Comparison of ENCODE assay signal across 44 mouse cellular contexts in the genomic region with DNA sequence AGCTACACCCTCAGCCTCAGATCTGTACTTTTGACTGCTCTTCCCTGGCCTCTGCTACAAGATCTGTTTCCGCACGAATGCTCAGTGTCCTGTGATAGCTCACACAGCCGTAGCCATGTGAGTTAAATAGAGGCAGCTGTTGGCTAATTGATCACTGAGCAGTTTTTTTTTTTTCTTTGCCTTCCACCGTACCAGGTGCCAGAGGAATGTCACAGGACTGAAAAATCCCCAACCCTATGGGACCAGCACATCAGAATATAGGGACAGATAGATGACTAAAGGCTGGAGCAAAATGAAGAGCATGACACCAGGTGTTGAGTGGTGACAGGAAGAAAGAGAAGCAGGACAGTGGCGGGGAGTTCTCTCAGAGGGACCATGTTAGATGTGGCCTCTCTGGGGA. TPM values are rescaled to one million over a fixed set of nuclear protein-coding genes. Genes with fewer than 3 reads are reported as not detected.
"Had no signal": no experiment of that assay in that cellular context is flagged by ENCODE, and none has a peak within 500 bp of the region (broad histone marks: within the 10 kb centered on the region; RNA-seq: fewer than 3 reads in every experiment).

No protein-coding gene starts in this region.

- H3K4me3 ChIP-seq: limb, embryonic 10.5 days; limb, embryonic 12.5 days; limb, embryonic 13.5 days; limb, embryonic 15.5 days; liver, embryonic 12.5 days; liver, embryonic 13.5 days; liver, embryonic 15.5 days; lung, embryonic 15.5 days; megakaryocyte, embryonic 14.5 days; midbrain, embryonic 10.5 days; midbrain, embryonic 12.5 days; midbrain, embryonic 13.5 days; midbrain, embryonic 15.5 days; myocyte had no signal

- H3K4me2 ChIP-seq: limb, embryonic 12.5 days; limb, embryonic 13.5 days; limb, embryonic 15.5 days; liver, embryonic 11.5 days; liver, embryonic 12.5 days; liver, embryonic 13.5 days; liver, embryonic 15.5 days; lung, embryonic 14.5 days; lung, embryonic 15.5 days; midbrain, embryonic 11.5 days; midbrain, embryonic 12.5 days; midbrain, embryonic 13.5 days; midbrain, embryonic 15.5 days had no signal

- H3K27ac ChIP-seq: limb, embryonic 12.5 days; limb, embryonic 13.5 days; limb, embryonic 15.5 days; liver, embryonic 12.5 days; liver, embryonic 13.5 days; liver, embryonic 14.5 days; liver, embryonic 15.5 days; lung, embryonic 15.5 days; macrophage; midbrain, embryonic 10.5 days; midbrain, embryonic 12.5 days; midbrain, embryonic 13.5 days; midbrain, embryonic 15.5 days had no signal

- H3K36me3 ChIP-seq: limb, embryonic 10.5 days; limb, embryonic 12.5 days; limb, embryonic 13.5 days; limb, embryonic 15.5 days; liver, embryonic 12.5 days; liver, embryonic 13.5 days; liver, embryonic 15.5 days; lung, embryonic 15.5 days; midbrain, embryonic 10.5 days; midbrain, embryonic 12.5 days; midbrain, embryonic 13.5 days; midbrain, embryonic 15.5 days had no signal

- H3K9me3 ChIP-seq: limb, embryonic 10.5 days; limb, embryonic 12.5 days; limb, embryonic 13.5 days; limb, embryonic 15.5 days; liver, embryonic 12.5 days; liver, embryonic 13.5 days; liver, embryonic 15.5 days; lung, embryonic 15.5 days; megakaryocyte, embryonic 14.5 days; midbrain, embryonic 10.5 days; midbrain, embryonic 12.5 days; midbrain, embryonic 13.5 days; midbrain, embryonic 15.5 days had no signal

- DNase-seq: left cerebral cortex, postnatal 4 days; liver; liver, embryonic 13.5 days; liver, postnatal 0 days; lung, adult 18-20 months; lung, adult 2 months; lung, embryonic 14.5 days; lung, postnatal 10 days; lung, postnatal 14 days; lung, postnatal 36 days; lung, postnatal 4 days; midbrain, embryonic 14.5 days had no signal

- H3K9ac ChIP-seq: limb, embryonic 12.5 days; limb, embryonic 13.5 days; limb, embryonic 15.5 days; liver, embryonic 12.5 days; liver, embryonic 13.5 days; liver, embryonic 14.5 days; liver, embryonic 15.5 days; liver, postnatal 0 days; lung, embryonic 14.5 days; lung, embryonic 15.5 days; midbrain, embryonic 12.5 days; midbrain, embryonic 13.5 days; midbrain, embryonic 15.5 days had no signal

RNA-seq across cellular contexts. Expression of a gene that starts 5.0 kb away (rescaled TPM):
- total RNA-seq: left cerebral cortex, postnatal 10 days; left cerebral cortex, postnatal 14 days; left cerebral cortex, postnatal 25 days; left cerebral cortex, postnatal 36 days; left cerebral cortex, postnatal 4 days; megakaryocyte progenitor cell, adult 5-6 weeks; megakaryocyte, adult 5-6 weeks; megakaryocyte-erythroid progenitor cell, adult 5-6 weeks; monocyte, adult 5-6 weeks had no signal
- polyA plus RNA-seq: limb, embryonic 10.5 days; limb, embryonic 11.5 days; limb, embryonic 12.5 days; liver, adult 2 months; liver, embryonic 11.5 days; liver, embryonic 12.5 days; liver, embryonic 13.5 days; liver, embryonic 14.5 days; liver, postnatal 0 days; lung, embryonic 14.5 days; macrophage; midbrain, embryonic 11.5 days; midbrain, embryonic 12.5 days; midbrain, embryonic 14.5 days; midbrain, embryonic 15.5 days; midbrain, postnatal 0 days; neural tube, embryonic 11.5 days had no signal

RNA-seq across cellular contexts. Expression of a gene that starts 16.9 kb away (rescaled TPM):
- total RNA-seq: liver, adult 2 months; megakaryocyte progenitor cell, adult 5-6 weeks; megakaryocyte, adult 5-6 weeks; megakaryocyte-erythroid progenitor cell, adult 5-6 weeks; monocyte, adult 5-6 weeks had no signal
- polyA plus RNA-seq: limb, embryonic 12.5 days; liver, embryonic 12.5 days; macrophage had no signal

RNA-seq across cellular contexts. Expression of a gene that starts 35.4 kb away (rescaled TPM):
- total RNA-seq: liver, adult 2 months; megakaryocyte progenitor cell, adult 5-6 weeks; megakaryocyte, adult 5-6 weeks; megakaryocyte-erythroid progenitor cell, adult 5-6 weeks; monocyte, adult 5-6 weeks had no signal
- polyA plus RNA-seq: liver, adult 2 months; liver, embryonic 11.5 days; liver, embryonic 12.5 days; liver, embryonic 13.5 days; liver, embryonic 15.5 days; liver, embryonic 16.5 days; liver, postnatal 0 days; lung, embryonic 16.5 days; lung, postnatal 0 days; macrophage had no signal

RNA-seq across cellular contexts. Expression of a gene that starts 46.2 kb away (rescaled TPM):
- total RNA-seq: liver, adult 2 months; megakaryocyte-erythroid progenitor cell, adult 5-6 weeks; monocyte, adult 5-6 weeks had no signal
- polyA plus RNA-seq: macrophage, myocyte had no signal
